Mouse (Mus musculus) thymus, adult 2 months (tissue): ENCODE results near the gene Csnk1e. TPM values are rescaled to one million over a fixed set of nuclear protein-coding genes. Genes with fewer than 3 reads are reported as not detected.
A peak's percentile ranks its signal among the peaks of the same experiment; 100 is the strongest.

ENCODE experiments used
- DNase-seq: peaks from one replicate; pipeline ENCODE4 v3.0.0; 2021
- H3K27ac ChIP-seq: fragments of 200-500 bp; 2 replicates; pipeline ENCODE4 v1.5.1; 2012; ENCODE audit warnings: low read length, control low read depth; ENCODE audit not compliant: control insufficient read depth, insufficient read depth
- H3K27me3 ChIP-seq: fragments of 200-500 bp; 2 replicates; pipeline ENCODE4 v1.6.1; 2012; ENCODE audit warnings: mild to moderate bottlenecking, low read length, moderate library complexity, mixed read lengths; ENCODE audit not compliant: control insufficient read depth, insufficient read depth
- H3K36me3 ChIP-seq: fragments of 200-500 bp; 2 replicates; pipeline ENCODE4 v1.6.1; 2012; ENCODE audit warnings: mild to moderate bottlenecking, low read length, moderate library complexity; ENCODE audit not compliant: control insufficient read depth, insufficient read depth
- H3K4me1 ChIP-seq: fragments of 200-500 bp; replicated peaks from 2 replicates; pipeline ENCODE4 v1.6.1; 2012; ENCODE audit warnings: low read length; ENCODE audit not compliant: control insufficient read depth, insufficient read depth
- H3K4me3 ChIP-seq: fragments of 200-500 bp; 2 replicates; pipeline ENCODE4 v1.5.1; 2012; ENCODE audit warnings: mild to moderate bottlenecking, low read length, control low read depth, moderate library complexity; ENCODE audit not compliant: control insufficient read depth, insufficient read depth
- CTCF ChIP-seq: fragments of 200-500 bp; IDR thresholded peaks from 2 replicates; pipeline ENCODE4 v1.5.1; 2012; ENCODE audit warnings: mild to moderate bottlenecking, control low read depth, low read length, moderate library complexity, borderline replicate concordance; ENCODE audit not compliant: control insufficient read depth, poor library complexity, insufficient read depth; ENCODE audit errors: extremely low read depth
- POLR2A ChIP-seq: fragments of 200-500 bp; IDR thresholded peaks from 2 replicates; pipeline ENCODE4 v1.6.1; 2012; ENCODE audit warnings: mild to moderate bottlenecking, low read length, control low read depth, moderate library complexity; ENCODE audit not compliant: control insufficient read depth, poor library complexity, insufficient read depth; ENCODE audit errors: extremely low read depth
- WGBS: fragments of 180-500 bp; shearing (Covaris S2); methylation state at CpG from one replicate; pipeline ENCODE4 v1.1.7; 2018; 5-methylcytosine and 5-hydroxymethylcytosine counted together
- polyA plus RNA-seq: library from polyadenylated mRNA; depleted of rRNA; stranded (reverse); fragments of >200 nt; gene quantifications from 2 replicates; pipeline ENCODE4 v1.2.3, GENCODE M21; 2012

Gene Csnk1e
- polyA plus RNA-seq, 1 experiment = 155 TPM

GRCm38 (mm10) chr15:79399231-79400052 lies 55.9 kb downstream of the Csnk1e start:
- H3K27ac ChIP-seq = no peak overlapping the region
- TF ChIP-seq POLR2A (no peak), CTCF (no peak)
- no peak overlapping the region for H3K4me3 ChIP-seq
- no peak for DNase-seq
- H3K36me3 ChIP-seq = no peaks in the 10 kb centered on the region
- peaks cover 45% of the 10 kb centered on the region for H3K4me1 ChIP-seq
- 94% methylated on average over 14 of the region's 14 CpGs for WGBS
- no peaks in the 10 kb centered on the region for H3K27me3 ChIP-seq

- TF ChIP-seq POLR2A = no peak
- peak; percentile 66; the same call in 1 of the 2 replicates for TF ChIP-seq CTCF
- Histone ChIP-seq H3K27me3 (no peaks in the 10 kb centered on the region), H3K4me1 (peaks cover 29% of the 10 kb centered on the region), H3K27ac (no peak overlapping the region), H3K4me3 (no peak overlapping the region), H3K36me3 (no peaks in the 10 kb centered on the region)
- WGBS = 74% methylated on average over 11 of the region's 11 CpGs
- DNase-seq = no peak
These were observed 58.6 kb downstream of the Csnk1e start for GRCm38 (mm10) chr15:79396736-79397135.

GRCm38 (mm10) chr15:79395281-79395680 lies 60.1 kb downstream of the Csnk1e start:
- Histone ChIP-seq H3K27ac (no peak overlapping the region), H3K36me3 (no peaks in the 10 kb centered on the region), H3K4me1 (peaks cover 17% of the 10 kb centered on the region), H3K4me3 (no peak overlapping the region), H3K27me3 (no peaks in the 10 kb centered on the region)
- TF ChIP-seq POLR2A (no peak), CTCF (no peak)
- no peak for DNase-seq
- WGBS = 95% methylated on average over 6 of the region's 6 CpGs

- Histone ChIP-seq H3K4me1 (peaks cover 15% of the 10 kb centered on the region), H3K27ac (no peak overlapping the region), H3K4me3 (no peak overlapping the region), H3K27me3 (no peaks in the 10 kb centered on the region), H3K36me3 (no peaks in the 10 kb centered on the region)
- 92% methylated on average over 4 of the region's 4 CpGs for WGBS
- no peak for DNase-seq
- no peak for TF ChIP-seq CTCF
These were observed 60.5 kb downstream of the Csnk1e start for GRCm38 (mm10) chr15:79394842-79395241.

GRCm38 (mm10) chr15:79393101-79393500 lies 62.3 kb downstream of the Csnk1e start:
- WGBS = 96% methylated on average over 6 of the region's 6 CpGs
- no peaks in the 10 kb centered on the region for H3K36me3 ChIP-seq
- no peak for DNase-seq

GRCm38 (mm10) chr15:79392527-79392926 lies 62.8 kb downstream of the Csnk1e start:
- no peak for TF ChIP-seq POLR2A
- TF ChIP-seq CTCF = no peak
- H3K4me1 ChIP-seq = peaks cover 20% of the 10 kb centered on the region
- H3K27ac ChIP-seq = no peak overlapping the region
- WGBS = 98% methylated on average over 5 of the region's 5 CpGs
- H3K27me3 ChIP-seq = no peaks in the 10 kb centered on the region
- no peak for DNase-seq
- H3K4me3 ChIP-seq = no peak overlapping the region
- no peaks in the 10 kb centered on the region for H3K36me3 ChIP-seq

More at GRCm38 (mm10) chr15:79393101-79393500, 62.3 kb downstream of the Csnk1e start:
- no peaks in the 10 kb centered on the region for H3K27me3 ChIP-seq
- H3K4me1 ChIP-seq = peaks cover 20% of the 10 kb centered on the region
- H3K27ac ChIP-seq = no peak overlapping the region
- no peak overlapping the region for H3K4me3 ChIP-seq
- no peak for TF ChIP-seq POLR2A
